Mouse (Mus musculus) heart, embryonic 12.5 days (tissue): ENCODE data around the gene Map4k5. TPM values are rescaled to one million over a fixed set of nuclear protein-coding genes. Genes with fewer than 3 reads are reported as not detected.

Experiments used
- ATAC-seq: fragments of 200-750 bp; cut with Nextera tagmentation; 2 replicates; pipeline ENCODE4 v1.8.0; 2017; ENCODE audit warnings: moderate TSS enrichment, moderate library complexity; ENCODE audit not compliant: insufficient number of reproducible peaks, low FRiP score
- H3K27ac ChIP-seq: fragments of 300-500 bp; sonication (generic); 2 replicates; pipeline ENCODE4 v1.5.1; 2016; ENCODE audit warnings: mild to moderate bottlenecking, moderate library complexity; ENCODE audit not compliant: poor library complexity, severe bottlenecking
- H3K27me3 ChIP-seq: fragments of 300-500 bp; sonication (generic); replicated peaks from 2 replicates; pipeline ENCODE4 v1.6.1; 2016; ENCODE audit warnings: mild to moderate bottlenecking, moderate library complexity
- H3K36me3 ChIP-seq: fragments of 300-500 bp; sonication (generic); 2 replicates; pipeline ENCODE4 v1.6.1; 2016; ENCODE audit warnings: mild to moderate bottlenecking, moderate library complexity
- H3K4me1 ChIP-seq: fragments of 300-500 bp; sonication (generic); replicated peaks from 2 replicates; pipeline ENCODE4 v1.6.1; 2016; ENCODE audit warnings: mild to moderate bottlenecking
- H3K4me2 ChIP-seq: fragments of 300-500 bp; sonication (generic); 2 replicates; pipeline ENCODE4 v1.6.1; 2016; ENCODE audit warnings: mild to moderate bottlenecking, moderate library complexity
- H3K4me3 ChIP-seq: fragments of 300-500 bp; sonication (generic); 2 replicates; pipeline ENCODE4 v1.5.1; 2016; ENCODE audit warnings: mild to moderate bottlenecking
- H3K9ac ChIP-seq: fragments of 300-500 bp; sonication (generic); 2 replicates; pipeline ENCODE4 v1.6.1; 2016; ENCODE audit warnings: mild to moderate bottlenecking, moderate library complexity
- H3K9me3 ChIP-seq: fragments of 300-500 bp; sonication (generic); replicated peaks from 2 replicates; pipeline ENCODE4 v1.6.1; 2016; ENCODE audit warnings: mild to moderate bottlenecking, moderate library complexity
- WGBS: fragments of 180-500 bp; shearing (Covaris S2); methylation state at CpG from one replicate; pipeline ENCODE4 v1.1.7; 2016; 5-methylcytosine and 5-hydroxymethylcytosine counted together
- polyA plus RNA-seq: library from polyadenylated mRNA; unstranded; fragments of >200 nt; fragmentation: Nextera tagmentation; extraction: Ambion mirVana; gene quantifications from 2 replicates; pipeline ENCODE4 v1.2.1, GENCODE M21; 2016

Gene Map4k5
- polyA plus RNA-seq, 1 experiment from 2014 or later, result 43.4 TPM

GRCm38 (mm10) chr12:69781935-69782650 is 110.9 kb downstream of the Map4k5 start:
- Histone ChIP-seq H3K9ac (no peak overlapping the region), H3K27me3 (no peaks in the 10 kb centered on the region), H3K27ac (peak overlapping the region; percentile 57), H3K4me1 (peaks cover 23% of the 10 kb centered on the region), H3K36me3 (no peaks in the 10 kb centered on the region), H3K4me3 (no peak overlapping the region), H3K9me3 (no peaks in the 10 kb centered on the region), H3K4me2 (0 out of 2 replicates have a peak overlapping the region, but pooled peaks have one; percentile 12)
- 60% methylated on average over 10 of the region's 10 CpGs for WGBS
- peak; percentile 33; the same call in 1 of the 2 replicates for ATAC-seq

GRCm38 (mm10) chr12:69781480-69781879 is 111.5 kb downstream of the Map4k5 start:
- Histone ChIP-seq H3K4me1 (peaks cover 29% of the 10 kb centered on the region), H3K4me2 (no peak overlapping the region), H3K9ac (no peak overlapping the region), H3K4me3 (no peak overlapping the region), H3K27me3 (no peaks in the 10 kb centered on the region), H3K27ac (no peak overlapping the region), H3K9me3 (no peaks in the 10 kb centered on the region), H3K36me3 (no peaks in the 10 kb centered on the region)
- WGBS, result 89% methylated on average over 8 of the region's 8 CpGs
- no peak for ATAC-seq

DNA sequence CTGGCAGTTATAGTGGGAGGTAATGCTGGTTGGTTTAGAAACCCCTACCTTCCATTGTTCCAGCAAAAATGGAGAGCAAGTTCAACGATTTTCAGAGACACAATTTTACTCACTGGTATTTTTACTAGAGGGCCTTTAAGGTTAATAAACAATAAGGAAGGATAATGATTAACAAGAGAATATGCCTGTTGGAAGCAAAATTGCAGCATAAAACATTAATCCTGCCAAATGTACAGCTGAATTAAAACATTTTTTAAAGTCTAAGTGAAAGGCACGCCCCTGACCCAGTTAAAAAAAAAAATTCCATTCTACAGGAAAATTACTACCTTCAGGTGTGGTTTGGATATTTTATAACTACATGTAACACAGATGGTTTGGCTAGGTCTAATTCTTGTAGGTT is 115.0 kb downstream of the Map4k5 start:
- H3K36me3 ChIP-seq, result no peaks in the 10 kb centered on the region
- H3K4me2 ChIP-seq, result no peak overlapping the region
- H3K4me3 ChIP-seq, result no peak overlapping the region
- 71% methylated on average over 2 of the region's 2 CpGs for WGBS
- H3K4me1 ChIP-seq, result peaks cover 27% of the 10 kb centered on the region
- ATAC-seq, result no peak
- no peak overlapping the region for H3K27ac ChIP-seq
- no peak overlapping the region for H3K9ac ChIP-seq
- H3K9me3 ChIP-seq, result no peaks in the 10 kb centered on the region
- H3K27me3 ChIP-seq, result no peaks in the 10 kb centered on the region

GRCm38 (mm10) chr12:69777341-69777730 is 115.7 kb downstream of the Map4k5 start:
- Histone ChIP-seq H3K4me2 (no peak overlapping the region), H3K9ac (no peak overlapping the region), H3K9me3 (no peaks in the 10 kb centered on the region), H3K4me3 (no peak overlapping the region), H3K27me3 (no peaks in the 10 kb centered on the region), H3K4me1 (peaks cover 29% of the 10 kb centered on the region), H3K27ac (no peak overlapping the region), H3K36me3 (no peaks in the 10 kb centered on the region)
- 76% methylated on average over 6 of the region's 6 CpGs for WGBS
- no peak for ATAC-seq

DNA sequence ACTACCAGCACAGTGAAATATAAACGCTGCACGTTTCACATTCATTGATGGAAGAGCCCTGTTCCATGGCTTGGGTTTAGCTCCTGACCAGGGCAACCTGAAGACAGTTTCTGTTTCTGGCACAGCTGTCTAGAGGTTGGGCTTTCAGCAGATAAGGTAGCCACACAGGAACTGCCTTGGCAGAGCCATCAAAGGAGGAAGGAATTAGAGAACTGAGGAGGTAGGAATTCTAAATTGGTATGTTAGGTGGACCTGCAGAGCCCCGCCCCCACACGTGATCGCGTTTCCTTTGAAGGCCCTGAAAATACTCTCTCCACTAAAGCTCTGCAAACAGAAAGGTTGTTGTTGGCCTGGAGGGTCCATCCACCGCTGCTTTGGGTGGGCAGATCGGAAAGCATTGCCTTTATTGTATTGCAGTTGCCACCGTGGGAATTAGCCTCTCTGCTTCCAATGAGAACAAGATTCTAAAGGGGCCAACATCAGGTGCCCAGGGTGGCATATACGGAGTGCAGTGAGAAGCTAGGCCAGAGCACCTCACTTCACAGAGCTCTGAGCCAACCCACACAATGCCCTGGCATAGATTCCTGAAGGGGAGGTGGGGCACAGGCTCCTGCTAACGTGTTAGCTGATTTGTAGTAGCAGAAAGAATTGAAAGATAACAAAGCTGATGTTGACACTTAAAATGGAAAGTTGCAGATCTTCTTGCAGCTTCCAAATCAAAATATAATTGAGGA is 116.2 kb downstream of the Map4k5 start:
- Histone ChIP-seq H3K27ac (no peak overlapping the region), H3K36me3 (no peaks in the 10 kb centered on the region), H3K4me1 (peaks cover 24% of the 10 kb centered on the region), H3K4me3 (no peak overlapping the region), H3K27me3 (no peaks in the 10 kb centered on the region), H3K9me3 (no peaks in the 10 kb centered on the region), H3K4me2 (no peak overlapping the region), H3K9ac (no peak overlapping the region)
- no peak for ATAC-seq
- 60% methylated on average over 11 of the region's 11 CpGs for WGBS

- Histone ChIP-seq H3K36me3 (no peaks in the 10 kb centered on the region), H3K4me2 (no peak overlapping the region), H3K4me3 (no peak overlapping the region), H3K4me1 (peaks cover 13% of the 10 kb centered on the region; the same call in 1 of the 2 replicates), H3K27me3 (no peaks in the 10 kb centered on the region), H3K27ac (no peak overlapping the region), H3K9me3 (no peaks in the 10 kb centered on the region), H3K9ac (no peak overlapping the region)
- WGBS, result 70% methylated on average over 2 of the region's 2 CpGs
- no peak for ATAC-seq
Measured at GRCm38 (mm10) chr12:69768841-69769240, 124.2 kb downstream of the Map4k5 start.

GRCm38 (mm10) chr12:69767476-69768258 is 125.3 kb downstream of the Map4k5 start:
- no peaks in the 10 kb centered on the region for H3K9me3 ChIP-seq
- peaks cover 13% of the 10 kb centered on the region; the same call in 1 of the 2 replicates for H3K4me1 ChIP-seq
- H3K4me2 ChIP-seq, result no peak overlapping the region
- no peak overlapping the region for H3K9ac ChIP-seq
- no peaks in the 10 kb centered on the region for H3K27me3 ChIP-seq
- no peaks in the 10 kb centered on the region for H3K36me3 ChIP-seq
- 58% methylated on average over 9 of the region's 9 CpGs for WGBS
- no peak overlapping the region for H3K27ac ChIP-seq
- ATAC-seq, result no peak
- H3K4me3 ChIP-seq, result no peak overlapping the region

GRCm38 (mm10) chr12:69766185-69766904 is 126.7 kb downstream of the Map4k5 start:
- Histone ChIP-seq H3K4me3 (no peak overlapping the region), H3K9me3 (no peaks in the 10 kb centered on the region), H3K4me2 (no peak overlapping the region), H3K27me3 (no peaks in the 10 kb centered on the region), H3K9ac (no peak overlapping the region), H3K36me3 (no peaks in the 10 kb centered on the region), H3K4me1 (peaks cover 10% of the 10 kb centered on the region; the same call in 1 of the 2 replicates), H3K27ac (no peak overlapping the region)
- WGBS, result 75% methylated on average over 10 of the region's 10 CpGs
- no peak for ATAC-seq

DNA sequence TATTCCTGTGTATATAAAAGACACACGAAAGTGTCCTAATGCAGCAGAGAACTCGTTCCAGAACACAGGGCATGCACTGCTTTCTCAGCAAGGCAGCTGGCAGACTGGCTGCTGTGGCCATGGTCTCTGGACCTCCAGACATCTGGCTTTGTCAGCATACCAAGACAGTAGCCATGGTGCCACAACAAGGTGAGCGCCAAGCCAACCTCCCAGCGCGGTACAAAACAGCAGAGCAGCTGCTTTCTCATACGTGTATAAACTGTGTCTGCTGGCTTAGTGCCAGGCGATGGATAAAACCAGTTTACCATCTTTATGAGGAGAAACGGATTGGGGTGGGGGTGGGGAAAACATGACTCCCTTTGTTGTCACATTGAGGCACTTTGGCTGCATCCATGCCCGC is 127.5 kb downstream of the Map4k5 start:
- peaks cover 10% of the 10 kb centered on the region; the same call in 1 of the 2 replicates for H3K4me1 ChIP-seq
- H3K9ac ChIP-seq, result no peak overlapping the region
- H3K36me3 ChIP-seq, result no peaks in the 10 kb centered on the region
- WGBS, result 83% methylated on average over 9 of the region's 9 CpGs
- H3K4me2 ChIP-seq, result no peak overlapping the region
- no peak overlapping the region for H3K27ac ChIP-seq
- ATAC-seq, result no peak
- no peaks in the 10 kb centered on the region for H3K27me3 ChIP-seq
- no peaks in the 10 kb centered on the region for H3K9me3 ChIP-seq
- H3K4me3 ChIP-seq, result no peak overlapping the region

GRCm38 (mm10) chr12:69761603-69762002 is 131.4 kb downstream of the Map4k5 start:
- Histone ChIP-seq H3K4me3 (no peak overlapping the region), H3K4me1 (peaks cover 20% of the 10 kb centered on the region), H3K9me3 (no peaks in the 10 kb centered on the region), H3K27me3 (no peaks in the 10 kb centered on the region), H3K9ac (no peak overlapping the region), H3K27ac (no peak overlapping the region), H3K4me2 (no peak overlapping the region), H3K36me3 (no peaks in the 10 kb centered on the region)
- 53% methylated on average over 2 of the region's 2 CpGs for WGBS
- no peak for ATAC-seq
